Mouse (Mus musculus): Measurements from ENCODE around the gene Gm7929. TPM values are rescaled to one million over a fixed set of nuclear protein-coding genes. Genes with fewer than 3 reads are reported as not detected.
"Not testable (repeated sequence)": the region's sequence is repeated elsewhere in the genome, so short reads cannot be mapped to it uniquely, and the experiment has no call there.

Gene Gm7929
- polyA plus RNA-seq (2016; fragmentation: Nextera tagmentation; extraction: Ambion mirVana) = not detected in 2 replicates

- WGBS = 80% methylated on average over 1 of the region's 1 CpGs
- H3K9me3 ChIP-seq (replicated peaks); H3K4me3 ChIP-seq; H3K27ac ChIP-seq; H3K4me1 ChIP-seq; H3K36me3 ChIP-seq; DNase-seq (ENCODE audit: low spot score); H3K27me3 ChIP-seq (ENCODE audit: low read depth, poor library complexity, severe bottlenecking): not testable (repeated sequence)
Observed at GRCm38 (mm10) chr14:41750514-41750913, at the start of gene Gm7929. Gene Gm7929, minus strand, starts transcription at chr14:41750614.

- DNase-seq (ENCODE audit: low spot score); H3K4me3 ChIP-seq; H3K4me1 ChIP-seq; H3K27ac ChIP-seq; H3K36me3 ChIP-seq; H3K9me3 ChIP-seq (replicated peaks); H3K27me3 ChIP-seq (ENCODE audit: low read depth, poor library complexity, severe bottlenecking): not testable (repeated sequence)
Observed at GRCm38 (mm10) chr14:41772341-41772740, 21.9 kb upstream of the Gm7929 start, which contains the start of gene Gm47189. Gene Gm47189, minus strand, starts transcription at chr14:41772441.

GRCm38 (mm10) chr14:41755931-41756330 lies 5.5 kb upstream of the Gm7929 start:
- H3K36me3 ChIP-seq; DNase-seq (ENCODE audit: low spot score); H3K4me3 ChIP-seq; H3K9me3 ChIP-seq (replicated peaks); H3K27ac ChIP-seq; H3K27me3 ChIP-seq (ENCODE audit: low read depth, poor library complexity, severe bottlenecking); H3K4me1 ChIP-seq: not testable (repeated sequence)
- WGBS = 94% methylated on average over 3 of the region's 3 CpGs

GRCm38 (mm10) chr14:41723437-41723836 lies 27.0 kb downstream of the Gm7929 start:
- not testable (repeated sequence) for H3K36me3 ChIP-seq; H3K4me3 ChIP-seq; H3K9me3 ChIP-seq (replicated peaks); H3K4me1 ChIP-seq; DNase-seq (ENCODE audit: low spot score); H3K27ac ChIP-seq; H3K27me3 ChIP-seq (ENCODE audit: low read depth, poor library complexity, severe bottlenecking)
- 73% methylated on average over 17 of the region's 17 CpGs for WGBS

GRCm38 (mm10) chr14:41717180-41717579 lies 33.2 kb downstream of the Gm7929 start:
- not testable (repeated sequence) for H3K4me1 ChIP-seq; H3K9me3 ChIP-seq (replicated peaks); H3K27ac ChIP-seq; H3K27me3 ChIP-seq (ENCODE audit: low read depth, poor library complexity, severe bottlenecking); H3K4me3 ChIP-seq; H3K36me3 ChIP-seq
- 89% methylated on average over 1 of the region's 1 CpGs for WGBS
- DNase-seq (ENCODE audit: low spot score) = peak; percentile 13

- no CpG with 5 or more reads among the region's 3 CpGs for WGBS
- H3K36me3 ChIP-seq; DNase-seq (ENCODE audit: low spot score); H3K4me1 ChIP-seq; H3K4me3 ChIP-seq; H3K27ac ChIP-seq; H3K27me3 ChIP-seq (ENCODE audit: low read depth, poor library complexity, severe bottlenecking); H3K9me3 ChIP-seq (replicated peaks): not testable (repeated sequence)
Observed at GRCm38 (mm10) chr14:41701785-41702184, 48.6 kb downstream of the Gm7929 start, which contains the start of gene Gm8068. Gene Gm8068, minus strand, starts transcription at chr14:41701885.

Other genes with a start within 250 kb of the Gm7929 start
- not detected in 2 replicates for gene Gm7970, start 195.0 kb downstream of the Gm7929 start, polyA plus RNA-seq (2016; fragmentation: Nextera tagmentation; extraction: Ambion mirVana)
- gene 1700049E17Rik2, start 177.4 kb downstream of the Gm7929 start, polyA plus RNA-seq (2016; fragmentation: Nextera tagmentation; extraction: Ambion mirVana) = not detected in 2 replicates
- gene Gm3072, start 126.0 kb downstream of the Gm7929 start, polyA plus RNA-seq (2016; fragmentation: Nextera tagmentation; extraction: Ambion mirVana) = not detected in 2 replicates
- not detected in 2 replicates for gene Gm3676, start 104.1 kb downstream of the Gm7929 start, polyA plus RNA-seq (2016; fragmentation: Nextera tagmentation; extraction: Ambion mirVana)
- gene Gm8068, start 48.7 kb downstream of the Gm7929 start, polyA plus RNA-seq (2016; fragmentation: Nextera tagmentation; extraction: Ambion mirVana) = not detected in 2 replicates
- gene Gm47189, start 21.8 kb upstream of the Gm7929 start, polyA plus RNA-seq (2016; fragmentation: Nextera tagmentation; extraction: Ambion mirVana) = not detected in 2 replicates
- not detected in 2 replicates for gene Gm7980, start 156.7 kb upstream of the Gm7929 start, polyA plus RNA-seq (2016; fragmentation: Nextera tagmentation; extraction: Ambion mirVana)
- not detected in 2 replicates for gene 1700049E17Rik1, start 174.3 kb upstream of the Gm7929 start, polyA plus RNA-seq (2016; fragmentation: Nextera tagmentation; extraction: Ambion mirVana)
- gene 1700024B05Rik, start 193.4 kb upstream of the Gm7929 start, polyA plus RNA-seq (2016; fragmentation: Nextera tagmentation; extraction: Ambion mirVana) = not detected in 2 replicates
- not detected in 2 replicates for gene Gm6401, start 217.3 kb upstream of the Gm7929 start, polyA plus RNA-seq (2016; fragmentation: Nextera tagmentation; extraction: Ambion mirVana)
- gene Gm3543, start 232.7 kb upstream of the Gm7929 start, polyA plus RNA-seq (2016; fragmentation: Nextera tagmentation; extraction: Ambion mirVana) = not detected in 2 replicates

All from limb, embryonic 10.5 days (tissue).